Mouse (Mus musculus) hindbrain, embryonic 11.5 days (tissue): Measurements from ENCODE around the gene Sfmbt1. TPM values are rescaled to one million over a fixed set of nuclear protein-coding genes. Genes with fewer than 3 reads are reported as not detected.

ENCODE experiments used
- ATAC-seq: fragments of 200-750 bp; cut with Nextera tagmentation; 2 replicates; pipeline ENCODE4 v1.8.0; 2017; ENCODE audit warnings: mild to moderate bottlenecking, moderate TSS enrichment, moderate library complexity; ENCODE audit not compliant: low FRiP score
- DNase-seq: peaks from one replicate; pipeline ENCODE4 v3.0.0-alpha.2; 2015; ENCODE audit warnings: low spot score
- H3K27ac ChIP-seq: fragments of 300-500 bp; sonication (generic); 2 replicates; pipeline ENCODE4 v1.5.1; 2014; ENCODE audit warnings: mild to moderate bottlenecking, low read depth, low read length
- H3K27me3 ChIP-seq: fragments of 300-500 bp; sonication (generic); 2 replicates; pipeline ENCODE4 v1.6.1; 2014; ENCODE audit warnings: mild to moderate bottlenecking, low read length, moderate library complexity, mixed read lengths; ENCODE audit not compliant: control insufficient read depth, insufficient read depth
- H3K36me3 ChIP-seq: fragments of 300-500 bp; sonication (generic); 2 replicates; pipeline ENCODE4 v1.6.1; 2014; ENCODE audit warnings: mild to moderate bottlenecking, low read length, moderate library complexity, mixed read lengths; ENCODE audit not compliant: control insufficient read depth, insufficient read depth
- H3K4me1 ChIP-seq: fragments of 300-500 bp; sonication (generic); replicated peaks from 2 replicates; pipeline ENCODE4 v1.6.1; 2014; ENCODE audit warnings: low read length, mixed read lengths; ENCODE audit not compliant: control insufficient read depth, insufficient read depth
- H3K4me2 ChIP-seq: fragments of 300-500 bp; sonication (generic); replicated peaks from 2 replicates; pipeline ENCODE4 v1.6.1; 2014; ENCODE audit warnings: mild to moderate bottlenecking, low read depth, low read length
- H3K4me3 ChIP-seq: fragments of 300-500 bp; sonication (generic); 2 replicates; pipeline ENCODE4 v1.5.1; 2014; ENCODE audit warnings: low read depth, low read length
- H3K9ac ChIP-seq: fragments of 300-500 bp; sonication (generic); 2 replicates; pipeline ENCODE4 v1.6.1; 2014; ENCODE audit warnings: low read depth, low read length
- H3K9me3 ChIP-seq: fragments of 300-500 bp; sonication (generic); 2 replicates; pipeline ENCODE4 v1.6.1; 2016; ENCODE audit warnings: low read length; ENCODE audit not compliant: control insufficient read depth
- WGBS: fragments of 180-500 bp; shearing (Covaris S2); extraction: QIAGEN DNeasy Blood & Tissue Kit; methylation state at CpG from one replicate; pipeline ENCODE4 v1.1.7; 2014; 5-methylcytosine and 5-hydroxymethylcytosine counted together
- polyA plus RNA-seq: library from polyadenylated mRNA; unstranded; fragments of >200 nt; fragmentation: Nextera tagmentation; extraction: Ambion mirVana; gene quantifications from 2 replicates; pipeline ENCODE4 v1.2.1, GENCODE M21; 2014

The Sfmbt1 gene
- polyA plus RNA-seq, 1 experiment from 2014 or later, result 20.2 TPM

DNA sequence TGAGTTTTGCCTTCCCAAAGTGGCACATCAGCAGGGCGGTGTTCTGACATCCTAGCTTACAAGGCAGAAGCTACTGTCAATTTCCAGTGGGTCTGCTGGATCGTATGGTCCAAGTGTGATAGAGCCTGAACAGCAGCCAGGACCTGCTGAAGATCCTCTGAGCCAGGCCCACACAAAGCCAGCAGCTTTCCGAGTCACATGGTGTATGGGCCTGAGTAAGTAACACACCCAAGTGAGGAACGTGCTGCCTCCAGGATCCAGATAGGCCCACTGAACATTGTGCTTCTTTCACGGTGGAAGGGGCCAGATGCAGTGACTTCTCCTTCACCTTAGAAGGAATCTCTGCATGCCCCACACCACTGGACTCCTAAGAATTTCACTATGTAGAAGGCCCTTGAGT is 137.7 kb downstream of the Sfmbt1 start:
- H3K4me1 ChIP-seq, result no peaks in the 10 kb centered on the region
- no peaks in the 10 kb centered on the region for H3K9me3 ChIP-seq
- no peaks in the 10 kb centered on the region for H3K27me3 ChIP-seq
- H3K4me2 ChIP-seq, result no peak overlapping the region
- no peak for DNase-seq
- H3K4me3 ChIP-seq, result no peak overlapping the region
- H3K36me3 ChIP-seq, result no peaks in the 10 kb centered on the region
- ATAC-seq, result no peak
- no peak overlapping the region for H3K9ac ChIP-seq
- WGBS, result 95% methylated on average over 5 of the region's 5 CpGs
- no peak overlapping the region for H3K27ac ChIP-seq

DNA sequence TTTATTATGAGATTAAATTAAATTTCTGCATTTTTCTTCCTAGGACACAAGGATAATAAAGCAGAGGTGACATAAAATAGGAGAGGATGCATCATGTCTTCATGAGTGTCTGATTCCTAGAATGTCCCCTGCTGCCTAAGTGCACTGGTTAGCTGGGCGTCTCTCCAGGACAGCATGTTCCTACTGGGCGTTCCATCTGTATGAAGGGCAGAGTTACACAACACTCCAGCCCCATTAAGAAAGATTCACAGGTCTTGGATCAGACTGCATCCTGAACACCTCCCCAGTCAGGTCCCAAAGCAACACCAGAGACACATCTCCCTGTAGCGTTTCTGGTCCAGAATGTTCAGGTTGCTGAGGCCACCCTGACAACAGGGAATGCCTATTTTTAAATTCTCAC is 140.7 kb downstream of the Sfmbt1 start:
- WGBS, result 86% methylated on average over 3 of the region's 3 CpGs
- no peaks in the 10 kb centered on the region for H3K9me3 ChIP-seq
- H3K4me1 ChIP-seq, result no peaks in the 10 kb centered on the region
- H3K36me3 ChIP-seq, result no peaks in the 10 kb centered on the region
- H3K27ac ChIP-seq, result no peak overlapping the region
- no peak overlapping the region for H3K9ac ChIP-seq
- DNase-seq (no peak), ATAC-seq (no peak)
- no peaks in the 10 kb centered on the region for H3K27me3 ChIP-seq
- no peak overlapping the region for H3K4me3 ChIP-seq
- no peak overlapping the region for H3K4me2 ChIP-seq

DNA sequence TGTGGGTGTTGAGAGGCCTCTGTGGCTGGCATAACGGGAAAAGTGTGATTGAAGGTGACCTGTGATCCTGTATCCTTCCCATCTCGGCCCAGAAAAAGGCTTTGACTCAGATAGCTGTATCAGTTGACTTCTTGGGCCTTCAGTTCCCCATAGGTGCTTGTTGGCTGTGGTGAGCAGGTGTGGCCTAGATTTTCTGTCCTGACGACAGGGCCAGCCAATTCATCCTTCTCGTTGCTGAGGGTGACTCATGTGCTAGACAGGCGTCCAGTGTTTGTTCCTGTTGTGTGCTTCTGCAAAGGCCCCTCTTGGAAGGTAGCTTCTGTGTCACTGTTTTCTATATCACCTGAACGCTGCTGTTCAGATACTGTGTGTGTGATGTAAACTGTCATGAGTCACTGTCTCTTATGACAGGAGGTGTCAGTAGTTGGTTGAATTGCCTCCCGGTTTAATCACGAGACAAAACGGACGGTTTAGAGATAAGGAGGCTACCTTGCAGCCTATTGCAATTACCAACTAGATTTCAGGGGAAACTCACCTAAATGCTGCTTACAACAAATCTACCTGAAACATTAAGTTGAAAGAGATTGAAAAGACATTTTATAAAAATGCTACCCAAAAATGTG is 142.3 kb downstream of the Sfmbt1 start:
- Histone ChIP-seq H3K9me3 (no peaks in the 10 kb centered on the region), H3K27me3 (no peaks in the 10 kb centered on the region), H3K4me2 (no peak overlapping the region), H3K36me3 (no peaks in the 10 kb centered on the region), H3K4me1 (no peaks in the 10 kb centered on the region), H3K9ac (no peak overlapping the region), H3K4me3 (no peak overlapping the region), H3K27ac (no peak overlapping the region)
- 88% methylated on average over 10 of the region's 10 CpGs for WGBS
- ATAC-seq (no peak), DNase-seq (no peak)

DNA sequence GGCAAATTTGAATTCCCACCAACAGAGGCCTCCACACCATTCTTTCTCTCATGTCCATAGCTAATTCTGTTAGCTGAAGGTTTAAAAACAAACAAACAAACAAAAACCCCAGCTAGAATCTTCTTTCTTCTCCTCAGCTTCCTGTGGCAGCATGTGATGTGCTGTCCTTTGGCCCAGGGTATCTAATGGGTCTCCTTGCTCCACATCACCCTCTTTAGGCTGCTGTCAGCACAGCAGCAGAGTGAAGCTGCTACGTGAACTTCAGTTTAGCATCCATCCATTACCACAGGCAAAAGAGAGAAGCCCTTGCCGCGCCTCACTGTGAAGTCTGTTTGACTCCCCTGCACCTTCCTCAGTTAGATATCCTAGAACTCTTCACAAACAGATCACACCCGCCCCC is 143.3 kb downstream of the Sfmbt1 start:
- DNase-seq, result no peak
- H3K36me3 ChIP-seq, result no peaks in the 10 kb centered on the region
- 89% methylated on average over 4 of the region's 4 CpGs for WGBS
- H3K27ac ChIP-seq, result no peak overlapping the region
- no peaks in the 10 kb centered on the region for H3K9me3 ChIP-seq
- no peaks in the 10 kb centered on the region for H3K4me1 ChIP-seq
- no peak overlapping the region for H3K4me2 ChIP-seq
- no peak overlapping the region for H3K4me3 ChIP-seq
- no peak overlapping the region for H3K9ac ChIP-seq
- H3K27me3 ChIP-seq, result no peaks in the 10 kb centered on the region
- no peak for ATAC-seq

DNA sequence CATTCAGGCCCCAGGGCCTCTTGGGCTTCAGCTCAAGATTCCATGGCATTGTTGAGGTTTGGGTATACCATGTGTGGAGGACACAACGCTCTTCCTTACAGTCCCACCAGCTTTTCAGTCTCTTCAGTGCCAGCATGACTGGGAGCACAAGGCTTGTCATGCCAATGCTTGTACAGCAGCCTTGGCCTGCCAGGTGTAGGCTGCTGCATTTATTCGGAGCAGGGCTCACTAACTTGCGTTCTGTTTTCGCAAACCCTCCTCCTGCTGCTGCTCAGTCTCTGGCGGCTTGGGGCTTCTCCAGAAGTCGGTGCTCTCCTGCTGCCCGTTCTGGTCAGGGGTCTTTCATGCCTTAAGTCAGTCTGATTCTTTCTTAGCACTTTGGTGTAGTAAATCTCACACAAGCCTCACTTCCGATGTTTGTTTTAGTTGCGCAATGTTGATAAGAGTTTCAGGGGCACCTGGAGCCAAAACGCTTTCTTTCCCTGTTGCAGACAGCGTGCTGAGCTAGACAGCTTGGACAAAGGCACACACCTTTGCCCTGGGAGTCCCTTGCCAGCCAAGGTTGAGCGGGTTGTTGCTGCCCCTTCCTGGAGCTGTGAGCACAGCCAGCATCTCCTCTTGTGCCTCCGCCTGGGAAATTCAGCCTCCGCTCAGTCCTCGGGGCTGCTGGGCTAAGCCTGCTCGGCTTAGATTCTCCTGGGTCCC is 146.9 kb downstream of the Sfmbt1 start:
- ATAC-seq (no peak), DNase-seq (no peak)
- Histone ChIP-seq H3K27ac (no peak overlapping the region), H3K4me1 (no peaks in the 10 kb centered on the region), H3K4me3 (no peak overlapping the region), H3K9me3 (no peaks in the 10 kb centered on the region), H3K36me3 (no peaks in the 10 kb centered on the region), H3K27me3 (no peaks in the 10 kb centered on the region), H3K9ac (no peak overlapping the region), H3K4me2 (no peak overlapping the region)
- WGBS, result 76% methylated on average over 16 of the region's 16 CpGs

DNA sequence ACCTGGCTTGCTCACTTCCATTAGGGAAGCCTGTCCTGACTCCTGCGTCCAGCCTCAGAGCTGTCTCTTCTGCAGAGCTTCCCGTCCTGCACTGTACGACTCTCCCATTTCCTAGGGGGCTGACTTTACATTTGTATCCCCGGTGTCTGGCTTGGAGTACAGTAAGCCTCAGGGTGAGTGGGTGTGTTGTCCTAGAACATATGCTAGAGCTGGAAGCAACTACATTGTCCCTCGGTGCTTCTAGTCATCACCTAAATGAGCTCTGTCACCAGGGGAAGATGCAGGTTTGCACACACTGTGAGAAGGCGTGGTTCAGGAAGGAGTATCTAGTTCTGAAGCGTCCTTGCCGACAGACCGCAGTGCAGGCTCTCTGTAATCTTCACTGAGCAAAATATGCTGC is 147.7 kb downstream of the Sfmbt1 start:
- WGBS, result 89% methylated on average over 9 of the region's 9 CpGs
- H3K27ac ChIP-seq, result no peak overlapping the region
- H3K9me3 ChIP-seq, result no peaks in the 10 kb centered on the region
- H3K4me2 ChIP-seq, result no peak overlapping the region
- no peak for DNase-seq
- no peaks in the 10 kb centered on the region for H3K27me3 ChIP-seq
- no peaks in the 10 kb centered on the region for H3K4me1 ChIP-seq
- no peak overlapping the region for H3K9ac ChIP-seq
- H3K36me3 ChIP-seq, result no peaks in the 10 kb centered on the region
- no peak for ATAC-seq
- no peak overlapping the region for H3K4me3 ChIP-seq

DNA sequence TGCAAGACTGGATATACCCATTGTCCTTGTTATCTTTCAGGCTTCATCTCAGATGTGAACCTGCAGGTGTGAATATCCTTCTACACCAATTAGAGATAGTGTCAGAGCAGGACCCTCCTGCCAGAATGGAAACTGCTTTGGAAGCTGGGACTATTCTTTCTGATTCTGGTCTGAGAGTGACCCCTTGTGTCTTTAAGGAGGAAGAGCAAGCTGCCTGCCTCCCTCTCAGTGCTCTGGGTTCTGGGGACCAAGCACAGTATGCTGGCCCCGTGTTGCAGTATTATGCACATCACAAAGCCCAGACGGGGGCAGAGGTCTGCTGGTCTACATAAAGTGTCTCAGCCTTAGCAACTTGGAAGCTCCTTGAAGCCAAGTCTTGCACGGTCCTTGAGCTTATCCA is 150.7 kb downstream of the Sfmbt1 start:
- Histone ChIP-seq H3K9ac (no peak overlapping the region), H3K4me3 (no peak overlapping the region), H3K4me2 (no peak overlapping the region), H3K27ac (no peak overlapping the region), H3K9me3 (no peaks in the 10 kb centered on the region), H3K36me3 (no peaks in the 10 kb centered on the region), H3K4me1 (no peaks in the 10 kb centered on the region), H3K27me3 (no peaks in the 10 kb centered on the region)
- peak; percentile 21 for DNase-seq
- 76% methylated on average over 3 of the region's 3 CpGs for WGBS
- no peak for ATAC-seq

DNA sequence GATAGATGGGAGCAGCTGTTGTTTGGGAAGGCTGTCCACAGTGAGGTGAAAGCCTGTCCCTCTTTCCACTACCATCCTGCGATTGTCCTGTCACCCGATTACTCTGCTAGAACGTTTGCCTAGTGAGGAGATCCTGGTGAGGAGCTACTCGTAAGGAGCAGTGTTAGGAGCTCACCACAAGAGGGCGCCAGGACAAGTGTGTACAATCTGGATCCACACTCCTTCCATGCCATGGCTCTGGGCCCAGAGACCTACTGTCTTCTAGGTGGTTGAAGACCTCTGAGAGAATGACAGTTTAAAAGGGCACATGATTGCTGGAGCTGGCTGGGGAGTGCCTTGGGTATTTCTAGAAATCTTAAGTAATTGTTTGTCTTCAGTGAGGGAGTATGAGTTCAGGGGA is 152.4 kb downstream of the Sfmbt1 start:
- peak; percentile 82 for DNase-seq
- no peaks in the 10 kb centered on the region for H3K36me3 ChIP-seq
- no peak overlapping the region for H3K4me3 ChIP-seq
- H3K9ac ChIP-seq, result no peak overlapping the region
- no peaks in the 10 kb centered on the region for H3K4me1 ChIP-seq
- no peak for ATAC-seq
- H3K27ac ChIP-seq, result no peak overlapping the region
- H3K27me3 ChIP-seq, result no peaks in the 10 kb centered on the region
- H3K9me3 ChIP-seq, result no peaks in the 10 kb centered on the region
- no peak overlapping the region for H3K4me2 ChIP-seq
- WGBS, result 40% methylated on average over 5 of the region's 5 CpGs

GRCm38 (mm10) chr14:30868826-30869225 is 154.2 kb downstream of the Sfmbt1 start:
- Histone ChIP-seq H3K4me2 (no peak overlapping the region), H3K9me3 (no peaks in the 10 kb centered on the region), H3K9ac (no peak overlapping the region), H3K4me3 (no peak overlapping the region), H3K27me3 (no peaks in the 10 kb centered on the region), H3K27ac (no peak overlapping the region), H3K36me3 (no peaks in the 10 kb centered on the region; the same call in 1 of the 2 replicates), H3K4me1 (no peaks in the 10 kb centered on the region)
- WGBS, result 91% methylated on average over 10 of the region's 10 CpGs
- DNase-seq (no peak), ATAC-seq (no peak)
